Mouse (Mus musculus) kidney, adult 2 months (tissue): Measurements from ENCODE around the gene Zfp473. TPM values are rescaled to one million over a fixed set of nuclear protein-coding genes. Genes with fewer than 3 reads are reported as not detected.

Experiments
- DNase-seq: peaks from one replicate; pipeline ENCODE4 v3.0.0; 2021
- H3K27ac ChIP-seq: fragments of 200-500 bp; 2 replicates; pipeline ENCODE4 v1.5.1; 2012; ENCODE audit warnings: low read depth, low read length, control low read depth, inconsistent platforms; ENCODE audit not compliant: insufficient read depth
- H3K27me3 ChIP-seq: fragments of 200-500 bp; replicated peaks from 2 replicates; pipeline ENCODE4 v1.6.1; 2012; ENCODE audit warnings: mild to moderate bottlenecking, moderate library complexity, low read length, inconsistent platforms; ENCODE audit not compliant: control insufficient read depth, insufficient read depth
- H3K36me3 ChIP-seq: fragments of 200-500 bp; 2 replicates; pipeline ENCODE4 v1.6.1; 2012; ENCODE audit warnings: mild to moderate bottlenecking, moderate library complexity, low read length, inconsistent platforms; ENCODE audit not compliant: control insufficient read depth, insufficient read depth
- H3K4me1 ChIP-seq: fragments of 200-500 bp; 2 replicates; pipeline ENCODE4 v1.6.1; 2011; ENCODE audit warnings: low read length; ENCODE audit not compliant: control insufficient read depth, insufficient read depth
- H3K4me3 ChIP-seq: fragments of 200-500 bp; 2 replicates; pipeline ENCODE4 v1.5.1; 2011; ENCODE audit warnings: mild to moderate bottlenecking, low read depth, low read length, control low read depth; ENCODE audit not compliant: insufficient read depth
- CTCF ChIP-seq: fragments of 200-500 bp; conservative IDR thresholded peaks from 2 replicates; pipeline ENCODE4 v1.5.1; 2011; ENCODE audit warnings: low read depth, mild to moderate bottlenecking, control low read depth, low read length, moderate library complexity, mixed read lengths; ENCODE audit not compliant: insufficient read depth, insufficient read length
- POLR2A ChIP-seq: fragments of 200-500 bp; IDR thresholded peaks from one replicate; pipeline ENCODE4 v1.6.1; 2011; ENCODE audit warnings: low read depth, low read length, control low read depth
- WGBS: fragments of 180-500 bp; shearing (Covaris S2); methylation state at CpG from one replicate; pipeline ENCODE4 v1.1.7; 2018; 5-methylcytosine and 5-hydroxymethylcytosine counted together
- polyA plus RNA-seq: library from polyadenylated mRNA; depleted of rRNA; stranded (reverse); fragments of >200 nt; gene quantifications from 2 replicates; pipeline ENCODE4 v1.2.3, GENCODE M21; 2012

The Zfp473 gene
- polyA plus RNA-seq, 1 experiment = 0.09 TPM

DNA sequence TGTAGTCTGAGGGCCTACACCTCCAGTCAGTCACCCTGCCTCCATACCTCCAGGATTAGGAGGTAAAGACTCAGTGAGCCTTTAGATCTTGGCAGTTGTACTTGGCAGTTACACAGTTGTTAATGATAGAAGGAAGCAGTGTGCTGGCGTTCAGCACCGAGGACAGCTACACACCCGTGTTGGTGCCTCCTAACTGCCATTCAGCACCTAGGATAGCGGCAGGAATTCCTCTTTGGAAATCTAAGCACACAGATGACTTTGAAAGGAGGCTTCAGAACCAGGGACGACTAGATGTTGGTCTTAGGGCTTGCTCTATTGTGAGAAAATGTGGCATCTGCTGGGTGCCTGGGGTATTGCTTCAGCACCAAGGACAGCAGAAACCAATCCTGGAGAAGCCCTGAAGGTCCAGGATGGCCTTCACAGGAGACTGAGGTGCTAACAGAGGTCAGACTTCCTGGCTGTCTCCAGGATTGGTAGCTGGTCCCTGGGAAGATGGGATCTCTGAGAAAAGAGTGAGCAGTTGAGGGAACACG is 19.3 kb upstream of the Zfp473 start:
- Histone ChIP-seq H3K36me3 (peaks cover 2% of the 10 kb centered on the region), H3K4me1 (no peaks in the 10 kb centered on the region), H3K4me3 (no peak overlapping the region), H3K27me3 (no peaks in the 10 kb centered on the region), H3K27ac (no peak overlapping the region)
- 18% methylated on average over 6 of the region's 6 CpGs for WGBS
- TF ChIP-seq CTCF (0 out of 2 replicates have a peak, but pooled peaks have one; percentile 19), POLR2A (no peak)
- DNase-seq = peak; percentile 72

DNA sequence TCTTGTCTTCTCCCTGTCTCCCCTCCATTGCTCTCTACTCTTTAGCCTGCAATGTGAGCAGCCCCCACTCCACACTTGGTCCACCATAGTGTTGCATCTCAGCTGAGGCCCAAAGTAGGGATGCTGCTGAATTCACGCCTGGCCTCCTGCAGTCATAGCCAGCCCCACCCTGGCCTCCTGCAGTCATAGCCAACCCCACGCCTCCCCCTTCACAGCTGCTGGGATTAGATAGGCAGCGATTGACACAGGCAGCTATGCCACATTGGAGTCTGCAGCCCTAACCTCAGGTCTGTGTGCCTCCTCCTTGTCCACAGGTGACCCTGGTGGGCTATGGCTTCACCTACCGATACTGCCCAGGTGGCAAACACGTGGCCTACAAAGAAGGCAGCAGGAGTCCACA is 17.3 kb upstream of the Zfp473 start:
- no peak for TF ChIP-seq CTCF
- TF ChIP-seq POLR2A = no peak
- no peak for DNase-seq
- H3K36me3 ChIP-seq = peaks cover 2% of the 10 kb centered on the region
- no peaks in the 10 kb centered on the region for H3K4me1 ChIP-seq
- H3K27me3 ChIP-seq = no peaks in the 10 kb centered on the region
- WGBS = 90% methylated on average over 5 of the region's 5 CpGs
- H3K4me3 ChIP-seq = no peak overlapping the region
- H3K27ac ChIP-seq = no peak overlapping the region

DNA sequence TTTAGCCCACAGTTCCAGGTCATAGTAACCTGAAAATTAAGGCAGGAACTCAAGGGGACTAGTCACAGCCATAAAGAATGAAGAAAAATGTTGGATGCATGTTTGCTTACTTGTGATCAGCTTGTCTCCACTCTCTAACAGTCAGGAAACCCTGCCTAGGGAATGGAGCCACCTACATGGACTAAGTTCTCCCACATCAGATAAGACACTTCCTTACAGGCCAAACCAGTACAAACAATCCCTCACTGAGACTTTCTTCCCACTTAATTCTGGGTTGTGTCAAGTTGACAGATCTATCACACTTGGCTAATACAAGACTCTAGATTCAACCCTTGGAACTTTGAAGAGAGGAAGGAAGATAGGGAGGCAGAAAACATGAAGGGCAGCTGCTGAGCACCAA is 9.5 kb upstream of the Zfp473 start:
- no peak overlapping the region for H3K4me3 ChIP-seq
- peaks cover 1% of the 10 kb centered on the region for H3K36me3 ChIP-seq
- TF ChIP-seq POLR2A (no peak), CTCF (no peak)
- H3K27me3 ChIP-seq = no peaks in the 10 kb centered on the region
- H3K27ac ChIP-seq = no peak overlapping the region
- no peak for DNase-seq
- H3K4me1 ChIP-seq = no peaks in the 10 kb centered on the region

DNA sequence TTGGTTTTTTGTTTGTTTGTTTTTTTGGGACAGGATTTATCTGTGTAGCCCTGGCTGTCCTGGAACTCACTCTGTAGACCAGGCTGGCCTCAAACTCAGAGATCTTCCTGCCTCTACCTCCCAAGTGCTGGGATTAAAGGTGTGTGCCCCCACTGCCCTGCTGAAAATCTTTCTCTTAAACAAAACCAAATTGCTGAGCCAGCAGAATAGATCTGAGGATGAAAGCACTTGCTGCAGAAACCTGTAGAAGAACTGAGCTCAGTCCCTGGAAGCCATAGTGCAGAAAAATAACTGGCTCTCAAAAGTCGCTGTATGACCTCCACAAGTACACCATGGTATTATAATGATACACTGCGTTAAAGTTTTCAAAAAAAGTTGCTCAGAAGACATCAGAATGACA is 6.3 kb upstream of the Zfp473 start:
- Histone ChIP-seq H3K27me3 (no peaks in the 10 kb centered on the region), H3K36me3 (peaks cover 2% of the 10 kb centered on the region), H3K4me3 (no peak overlapping the region), H3K27ac (no peak overlapping the region), H3K4me1 (no peaks in the 10 kb centered on the region)
- 91% methylated on average over 2 of the region's 2 CpGs for WGBS
- DNase-seq = no peak
- TF ChIP-seq CTCF = no peak
- no peak for TF ChIP-seq POLR2A

DNA sequence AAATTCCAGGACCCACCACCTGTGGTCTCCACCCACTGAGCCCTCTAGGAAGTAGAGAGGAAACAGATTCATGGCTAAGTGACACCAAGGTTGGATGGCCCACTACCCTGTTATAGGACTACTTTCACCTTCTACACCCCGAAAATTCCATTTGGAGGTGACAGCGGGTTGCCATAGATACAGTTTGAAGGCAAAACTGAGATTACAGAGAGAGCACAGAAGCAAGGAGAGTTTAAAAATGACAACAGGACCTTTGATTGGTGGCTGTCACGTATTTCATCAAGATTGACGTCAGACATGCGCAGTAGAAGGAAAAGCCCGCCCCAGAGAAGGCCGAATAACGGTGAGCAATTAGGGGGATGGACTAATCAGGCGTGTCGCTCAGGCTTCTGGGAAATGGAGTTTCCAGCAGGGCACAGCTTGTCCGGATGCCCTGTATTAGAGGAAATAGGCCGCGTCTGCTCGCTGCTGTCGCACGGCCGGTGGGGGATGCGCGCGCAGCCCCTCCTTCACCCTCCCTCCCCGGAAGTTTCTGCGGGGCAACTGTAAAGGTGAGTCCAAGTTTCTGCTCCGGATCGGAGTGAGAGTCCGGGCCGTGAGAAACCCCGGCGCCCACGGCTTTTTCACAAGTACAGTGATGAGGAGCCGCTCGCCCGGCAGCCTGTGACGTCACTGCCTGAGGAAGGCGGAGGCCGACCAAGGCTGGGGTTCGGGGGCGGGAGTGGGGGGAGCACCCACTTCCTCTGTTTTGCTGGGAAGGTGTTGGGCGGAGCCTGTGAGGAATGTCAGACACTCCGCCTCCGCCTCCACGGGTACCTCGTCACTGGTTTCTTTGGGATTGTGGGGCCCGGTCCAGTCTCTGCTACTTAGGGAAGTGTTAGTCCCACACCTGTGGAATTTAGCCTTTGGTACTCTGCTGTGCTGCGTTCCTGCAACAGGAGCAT is 2.5 kb downstream of the Zfp473 start, which contains the start of gene Vrk3:
TSS of gene Vrk3 (plus strand) at position 313 of the 944 bp plus-strand sequence.
- peaks cover 5% of the 10 kb centered on the region; the same call in 1 of the 2 replicates for H3K4me1 ChIP-seq
- no peaks in the 10 kb centered on the region for H3K27me3 ChIP-seq
- DNase-seq = peak; percentile 99
- H3K4me3 ChIP-seq = peak within 1 kb of the TSS; percentile 89
- TF ChIP-seq POLR2A (peak; percentile 14), CTCF (no peak)
- peak within 1 kb of the TSS; percentile 97 for H3K27ac ChIP-seq
- H3K36me3 ChIP-seq = no peaks in the 10 kb centered on the region
- WGBS = under 1% methylated on average over 44 of the region's 44 CpGs

DNA sequence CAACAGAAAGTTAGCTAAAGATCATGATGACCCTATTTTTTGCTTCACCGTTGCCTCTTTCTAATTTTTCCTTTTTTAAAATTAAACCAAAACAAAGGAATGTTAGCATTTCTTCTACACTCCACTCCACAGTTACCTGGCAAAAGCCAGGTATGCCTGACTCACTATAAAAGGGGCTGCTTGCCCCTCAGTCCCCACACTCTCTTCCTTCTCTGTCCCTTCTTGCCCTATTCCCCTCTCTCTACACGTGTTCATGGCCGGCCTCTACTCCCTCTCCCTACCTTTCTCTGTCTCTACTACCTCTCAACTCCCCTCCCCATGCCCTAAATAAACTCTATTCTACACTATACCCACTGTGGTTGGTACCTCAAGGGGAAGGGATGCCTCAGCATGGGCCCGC is 3.7 kb downstream of the Zfp473 start:
- Histone ChIP-seq H3K27me3 (no peaks in the 10 kb centered on the region), H3K4me3 (no peak overlapping the region), H3K36me3 (no peaks in the 10 kb centered on the region), H3K27ac (no peak overlapping the region), H3K4me1 (peaks cover 5% of the 10 kb centered on the region; the same call in 1 of the 2 replicates)
- DNase-seq = no peak
- 69% methylated on average over 4 of the region's 4 CpGs for WGBS
- TF ChIP-seq POLR2A (no peak), CTCF (no peak)

DNA sequence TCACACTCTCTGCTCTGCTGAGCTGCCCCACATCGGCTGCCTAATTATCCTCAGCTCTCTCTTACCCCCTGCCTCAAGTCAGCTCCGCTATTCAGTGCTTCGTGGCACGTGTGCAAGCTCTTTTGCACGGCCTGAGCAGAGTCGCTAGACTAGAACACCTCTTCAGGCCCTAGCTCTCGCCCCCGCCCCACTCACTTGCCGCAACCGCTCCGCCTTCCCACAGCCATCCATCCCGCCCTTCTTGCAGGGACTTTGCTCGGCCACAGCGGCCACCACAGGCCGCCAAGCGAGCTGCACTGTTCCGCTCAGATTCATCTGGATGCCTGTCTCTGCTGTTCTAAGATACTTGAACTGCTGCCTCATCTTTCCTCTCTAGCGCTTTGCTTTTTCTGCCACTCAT is 5.8 kb downstream of the Zfp473 start:
- no peak overlapping the region for H3K27ac ChIP-seq
- no peaks in the 10 kb centered on the region for H3K27me3 ChIP-seq
- H3K4me3 ChIP-seq = peak overlapping the region; percentile 54
- peak; percentile 83 for DNase-seq
- H3K4me1 ChIP-seq = peaks cover 5% of the 10 kb centered on the region; the same call in 1 of the 2 replicates
- TF ChIP-seq CTCF (peak; percentile 80), POLR2A (no peak)
- WGBS = 0% methylated on average over 18 of the region's 18 CpGs
- no peaks in the 10 kb centered on the region for H3K36me3 ChIP-seq
